Mouse (Mus musculus) layer of hippocampus, postnatal 14 days (tissue): ENCODE measurements at regions not wholly inside any gene's neighbourhood (a gene's known extent, or its start where the extent isn't known, plus 50 kb on each side); places are given as distances from the start of the nearest gene placed in this dataset.
A peak's percentile ranks its signal among the peaks of the same experiment; 100 is the strongest.
"Not testable (repeated sequence)": the region's sequence is repeated elsewhere in the genome, so short reads cannot be mapped to it uniquely, and the experiment has no call there.

ENCODE experiments used
- DNase-seq, 2 experiments: peaks; one replicate each; pipeline ENCODE4 v3.0.0; 2021 to 2022; ENCODE audit warnings: low spot score in 2 of 2, mixed read lengths in 1 of 2

DNA sequence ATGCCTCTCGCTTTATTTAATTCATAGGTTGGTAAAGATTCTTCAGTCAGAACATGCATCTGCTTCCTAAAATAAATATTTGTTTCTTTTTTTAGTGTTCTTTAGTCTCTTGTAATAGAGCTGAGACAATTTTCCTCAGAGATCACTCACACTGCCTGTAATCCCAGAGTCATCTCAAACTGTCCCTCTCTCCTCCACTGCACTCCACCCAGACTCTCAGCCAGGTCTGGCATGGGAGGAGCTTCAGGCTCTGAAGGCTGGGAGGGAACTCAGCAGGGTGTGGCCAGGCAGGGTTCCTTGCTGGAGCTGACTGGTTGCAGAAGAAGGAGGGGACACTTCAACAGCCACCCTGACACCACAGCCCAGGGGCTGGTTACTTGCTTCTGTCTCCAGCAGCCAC, 524.8 kb downstream of the Dad1 start:
- DNase-seq: not testable (repeated sequence)

DNA sequence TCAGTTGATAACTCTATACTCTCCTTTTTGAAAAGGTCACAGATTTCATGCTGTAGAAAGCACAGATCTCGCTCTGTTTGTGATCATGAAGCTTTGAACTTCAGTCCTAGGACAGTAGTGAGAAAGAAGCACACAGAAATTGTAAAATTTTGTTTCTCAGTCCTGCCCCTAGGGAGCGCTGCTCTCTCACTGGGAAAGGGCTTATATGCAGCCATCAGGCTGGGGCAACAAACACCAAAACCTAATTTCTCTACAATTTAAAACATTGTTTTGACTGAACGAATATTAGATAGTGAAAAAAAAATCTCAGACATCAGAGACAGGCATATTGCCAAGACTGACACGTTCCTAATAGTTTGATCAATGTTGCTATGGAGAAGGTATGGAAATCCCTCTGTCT, 527.0 kb downstream of the Dad1 start:
- DNase-seq: not testable (repeated sequence)

DNA sequence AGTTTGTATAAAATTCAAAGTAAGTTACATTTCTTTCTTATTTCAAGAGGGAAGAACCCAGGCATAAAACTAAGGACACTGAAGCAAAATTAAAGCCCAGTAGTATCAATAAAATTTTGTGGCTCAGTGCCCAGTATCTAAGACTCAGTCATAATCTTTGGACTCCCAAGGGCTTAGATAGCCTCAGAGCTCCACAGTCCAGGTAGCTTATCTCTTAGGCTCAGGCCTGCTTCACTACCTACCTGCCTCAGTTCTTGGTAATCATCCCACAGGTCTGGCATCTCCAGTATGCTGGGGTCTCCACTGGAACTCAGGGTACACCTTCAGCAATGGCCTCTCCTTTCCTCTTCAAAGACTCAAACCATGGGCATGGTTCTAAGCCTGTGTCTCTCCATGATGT, 530.3 kb downstream of the Dad1 start:
- DNase-seq: not testable (repeated sequence)

DNA sequence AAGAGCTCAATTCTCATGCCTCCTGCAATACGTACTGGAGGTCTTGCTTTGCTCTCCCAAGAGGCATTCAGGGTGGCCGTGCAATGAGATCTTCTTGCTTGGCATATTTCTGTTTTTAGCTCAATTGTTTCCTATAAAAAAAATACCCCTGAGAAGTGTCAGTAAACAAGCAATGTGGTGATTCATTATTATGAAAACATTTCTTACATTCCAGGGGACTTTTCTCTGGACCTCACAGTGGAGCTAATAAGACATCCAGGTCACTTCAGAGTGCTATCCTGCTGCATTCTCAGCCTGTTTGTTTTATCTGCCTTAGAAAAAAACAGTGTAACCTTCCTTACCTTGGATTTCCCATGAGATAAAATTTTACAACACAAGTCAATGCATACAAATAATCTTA, 532.0 kb downstream of the Dad1 start:
- DNase-seq: not testable (repeated sequence)

DNA sequence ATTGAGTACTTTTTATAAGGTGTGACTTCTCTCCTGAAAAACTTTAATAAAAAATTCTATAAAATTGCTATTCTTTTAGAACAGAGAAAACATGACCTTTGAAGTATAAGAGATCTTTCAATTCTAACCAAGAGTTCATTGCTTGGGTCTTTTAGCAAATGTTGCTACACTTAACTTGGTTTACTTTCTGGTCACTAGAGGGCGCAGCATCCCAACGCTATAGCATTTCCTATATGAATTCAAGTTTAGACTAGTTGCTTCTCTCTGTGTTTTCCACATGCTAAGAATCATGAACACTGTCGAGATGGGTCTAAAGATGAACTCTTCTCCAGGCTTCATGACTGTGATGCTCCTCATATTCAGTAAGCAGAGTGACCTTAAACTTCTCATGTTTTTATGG, 544.3 kb downstream of the Dad1 start:
- DNase-seq: not testable (repeated sequence)

DNA sequence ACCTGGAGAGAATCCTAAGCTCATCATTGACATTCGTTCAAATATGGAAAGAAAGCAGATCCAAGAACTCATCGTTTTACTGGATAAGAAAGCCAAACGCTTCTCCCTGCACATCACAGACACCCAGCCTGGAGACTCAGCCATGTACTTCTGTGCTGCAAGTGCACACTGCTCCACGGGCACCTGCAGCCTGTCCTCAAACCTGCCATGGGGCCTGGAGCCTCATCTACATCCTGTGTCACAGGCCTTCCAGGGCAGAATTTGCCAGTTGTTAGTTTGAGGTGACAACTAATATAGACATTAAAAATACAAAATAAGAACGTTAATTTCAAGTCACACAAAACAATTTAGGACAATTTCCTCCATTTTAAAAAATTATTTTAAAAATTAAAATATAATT, 549.6 kb downstream of the Dad1 start:
- DNase-seq: not testable (repeated sequence)

DNA sequence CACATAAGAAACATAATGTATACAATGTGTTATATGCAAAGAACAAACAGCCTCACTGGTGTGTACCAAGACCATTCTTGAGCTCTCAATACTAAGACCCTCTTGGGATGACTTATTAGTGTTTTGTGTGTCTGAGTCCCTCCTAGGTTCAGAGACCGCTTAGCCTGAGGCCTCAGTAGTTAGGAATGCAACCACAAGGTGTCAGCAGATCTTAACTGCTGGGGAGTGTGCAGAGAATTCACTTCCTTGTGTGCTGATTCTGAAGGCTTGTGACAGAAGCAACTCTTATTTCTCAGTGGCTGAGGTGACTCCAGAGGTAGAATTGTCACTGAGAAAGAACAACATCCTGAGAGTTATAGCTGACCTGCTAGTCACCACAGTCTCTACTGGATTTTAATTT, 550.3 kb downstream of the Dad1 start:
- DNase-seq: not testable (repeated sequence)

DNA sequence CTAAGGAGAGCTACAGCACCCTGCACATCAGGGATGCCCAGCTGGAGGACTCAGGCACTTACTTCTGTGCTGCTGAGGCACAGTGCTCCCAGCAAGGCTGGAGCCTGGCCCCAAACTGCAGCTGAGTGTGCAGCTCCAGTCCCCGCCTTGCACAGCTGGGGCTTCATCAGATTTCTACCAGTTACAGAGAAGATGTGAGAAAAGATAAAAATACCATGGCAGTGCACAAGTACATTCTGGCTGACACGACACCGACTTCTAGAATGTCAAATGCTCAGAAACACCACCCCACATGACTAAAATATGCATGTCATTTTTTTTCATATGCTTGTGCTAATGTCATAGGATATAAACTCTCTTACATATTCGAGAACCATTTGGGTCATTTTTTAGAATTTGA, 569.8 kb downstream of the Dad1 start:
- not testable (repeated sequence) for DNase-seq

DNA sequence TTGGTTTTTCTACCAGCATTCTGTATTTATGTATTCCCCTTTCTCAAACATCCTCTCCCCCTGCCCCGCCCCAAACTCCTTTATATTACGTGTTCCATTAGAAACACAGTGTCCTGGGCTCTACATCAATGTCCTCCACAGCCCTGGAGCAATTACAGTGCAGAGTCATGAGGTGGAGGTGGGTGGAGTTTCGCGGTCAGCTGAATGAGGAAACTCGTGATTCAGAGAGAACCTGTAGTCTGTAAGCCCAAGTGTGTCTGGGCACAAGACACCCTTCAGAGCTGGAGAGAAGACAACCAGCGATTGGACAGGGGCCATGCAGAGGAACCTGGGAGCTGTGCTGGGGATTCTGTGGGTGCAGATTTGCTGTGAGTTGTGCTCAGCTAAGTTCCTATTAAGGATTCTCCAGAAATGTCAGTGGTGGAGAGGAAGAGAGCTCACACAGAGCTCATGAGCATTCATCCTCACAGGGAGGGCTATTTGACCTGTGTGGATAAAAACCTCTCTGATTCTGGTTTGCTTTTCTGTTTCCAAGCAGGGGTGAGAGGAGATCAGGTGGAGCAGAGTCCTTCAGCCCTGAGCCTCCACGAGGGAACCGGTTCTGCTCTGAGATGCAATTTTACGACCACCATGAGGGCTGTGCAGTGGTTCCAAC, 570.4 kb downstream of the Dad1 start:
- DNase-seq: not testable (repeated sequence)

DNA sequence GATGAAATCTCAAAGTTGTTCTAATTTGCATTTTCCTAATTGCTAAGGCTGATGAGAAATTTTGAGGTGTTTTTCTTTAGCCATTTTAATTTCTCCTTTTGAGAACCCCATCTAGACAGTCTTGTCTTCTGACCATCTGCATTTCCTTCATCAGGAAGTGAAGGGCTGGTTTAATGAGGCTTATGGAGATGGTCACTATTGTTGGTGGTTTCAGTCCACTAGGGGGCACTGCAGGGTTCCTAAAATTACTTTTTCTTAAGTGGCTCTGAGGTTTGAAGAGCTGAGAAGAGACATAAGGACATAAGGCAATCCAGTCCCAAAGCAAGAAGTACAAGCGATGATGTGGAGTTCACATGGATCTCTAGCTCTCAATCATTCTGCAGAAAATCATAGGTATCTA, 571.2 kb downstream of the Dad1 start:
- DNase-seq: not testable (repeated sequence)

DNA sequence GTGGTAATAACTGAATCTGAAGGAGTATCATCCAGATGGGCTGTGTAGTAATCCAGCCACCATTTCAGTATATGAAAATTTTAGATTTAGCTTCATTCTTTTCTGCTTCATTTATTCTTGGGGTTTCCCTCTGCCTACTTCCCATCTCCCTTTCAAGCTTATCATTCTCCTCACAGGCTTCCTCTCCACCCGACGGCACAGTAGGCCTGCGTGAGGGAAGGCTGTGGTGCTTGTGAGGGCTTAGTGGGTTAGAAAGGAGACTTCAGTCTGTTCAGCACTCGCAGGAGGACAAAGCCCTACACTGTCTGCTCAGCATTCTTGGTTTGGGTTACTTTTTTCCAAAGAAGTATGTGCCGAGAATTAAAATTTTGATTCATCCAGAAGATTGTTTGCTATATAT, 572.6 kb downstream of the Dad1 start:
- not testable (repeated sequence) for DNase-seq

DNA sequence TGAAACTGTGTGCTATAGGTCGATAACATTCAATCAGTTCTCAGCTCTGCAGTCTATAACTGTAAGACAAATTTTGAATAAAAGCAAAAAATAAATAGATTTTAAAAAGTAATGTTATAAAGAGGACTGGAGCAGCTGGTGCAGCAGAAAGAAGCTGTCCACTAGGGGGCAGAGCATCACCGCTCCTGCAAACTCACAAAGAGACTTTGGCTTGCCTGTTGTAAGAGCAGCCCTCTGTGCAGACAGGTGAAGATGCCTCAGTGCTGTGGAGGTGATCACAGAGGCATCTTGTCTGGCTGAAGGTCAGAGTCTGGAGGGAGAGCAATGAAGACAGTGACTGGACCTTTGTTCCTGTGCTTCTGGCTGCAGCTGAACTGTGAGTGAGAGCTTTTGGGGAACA, 588.2 kb downstream of the Dad1 start:
- peak; percentile 5 to 13 for DNase-seq

DNA sequence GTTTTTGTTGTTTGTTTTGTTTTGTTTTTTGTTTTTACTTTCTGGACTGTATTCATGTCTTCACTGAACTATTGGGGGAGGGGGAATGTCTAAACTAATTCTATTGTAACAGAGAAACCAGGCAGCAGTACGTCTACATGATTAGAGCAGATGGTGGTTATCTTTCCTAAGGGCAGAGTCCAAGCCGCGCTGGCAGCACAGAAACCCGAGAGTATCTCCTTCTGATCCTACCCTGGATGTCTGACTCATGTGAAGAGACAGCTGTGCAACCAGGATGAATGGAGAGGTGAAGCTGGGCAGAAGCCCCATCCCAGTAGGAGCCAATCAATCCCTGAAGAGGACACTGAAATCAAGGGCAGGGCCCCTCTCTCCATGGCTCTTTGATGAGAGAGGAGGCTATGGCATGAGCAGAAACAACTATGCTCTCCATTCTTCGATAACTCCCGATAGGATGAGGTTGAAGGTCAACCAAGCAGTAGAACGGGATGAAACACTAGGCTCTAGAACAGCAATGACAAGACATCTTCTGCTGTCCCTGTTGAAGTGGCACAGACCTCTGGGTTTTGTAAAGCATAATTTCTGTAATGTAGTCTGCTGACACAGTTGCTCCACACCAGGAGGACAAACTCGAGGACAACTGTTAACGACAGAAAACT, 591.1 kb downstream of the Dad1 start:
- not testable (repeated sequence) for DNase-seq

DNA sequence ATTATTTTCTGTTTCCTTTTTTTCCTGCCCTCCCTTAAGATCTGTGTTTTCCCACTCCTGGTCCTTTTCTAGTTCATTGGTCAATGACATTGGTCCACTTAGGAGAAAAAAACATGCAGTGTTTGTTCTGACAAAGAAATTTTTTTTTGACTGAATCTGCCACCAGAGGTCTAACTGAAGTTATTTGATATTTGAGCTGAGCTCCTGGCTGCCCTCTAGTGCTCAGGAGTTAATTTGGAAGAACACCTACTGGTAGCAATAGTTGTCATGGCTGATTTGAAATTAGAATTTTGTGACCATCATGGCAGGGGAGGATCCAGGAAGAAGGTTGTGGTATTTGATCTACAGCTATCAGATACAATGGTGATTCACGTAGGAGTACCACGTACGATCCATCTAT, 599.2 kb downstream of the Dad1 start:
- DNase-seq: not testable (repeated sequence)

DNA sequence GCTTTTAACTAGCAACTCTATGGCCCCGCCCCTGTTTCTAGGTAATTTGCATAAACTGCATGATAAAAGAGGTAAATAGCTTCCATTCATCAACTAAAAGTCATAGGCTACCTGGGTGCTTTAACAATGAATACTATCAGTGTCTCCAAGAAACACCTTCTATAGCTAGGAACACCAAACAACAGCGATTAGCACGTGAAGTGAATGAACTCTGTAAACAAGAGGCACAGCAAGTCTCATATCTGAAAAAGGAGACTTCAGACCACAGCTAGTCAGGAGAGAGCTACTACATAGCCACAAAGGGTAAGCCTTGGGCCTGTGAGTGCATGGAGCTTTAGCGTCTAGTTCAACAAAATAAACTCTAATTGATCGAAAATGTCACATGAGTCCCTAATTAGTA, 602.8 kb downstream of the Dad1 start:
- not testable (repeated sequence) for DNase-seq

DNA sequence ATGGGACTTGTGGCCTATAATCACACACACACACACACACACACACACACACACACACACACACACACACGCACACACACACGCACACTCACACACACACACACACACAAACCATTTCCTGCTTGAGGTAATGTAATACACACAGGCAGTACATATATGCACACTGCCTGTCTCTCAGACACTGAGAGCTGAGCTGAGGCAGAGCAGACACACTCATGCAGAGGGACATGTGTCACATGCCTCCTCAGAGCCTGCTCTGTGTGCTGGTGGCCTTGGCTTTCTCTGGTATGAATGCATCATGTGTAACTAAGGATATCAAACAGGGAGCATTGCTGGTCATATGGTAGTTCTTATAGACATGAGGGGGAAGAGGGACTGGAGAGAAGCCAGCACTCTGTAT, 604.7 kb downstream of the Dad1 start:
- DNase-seq: not testable (repeated sequence)

DNA sequence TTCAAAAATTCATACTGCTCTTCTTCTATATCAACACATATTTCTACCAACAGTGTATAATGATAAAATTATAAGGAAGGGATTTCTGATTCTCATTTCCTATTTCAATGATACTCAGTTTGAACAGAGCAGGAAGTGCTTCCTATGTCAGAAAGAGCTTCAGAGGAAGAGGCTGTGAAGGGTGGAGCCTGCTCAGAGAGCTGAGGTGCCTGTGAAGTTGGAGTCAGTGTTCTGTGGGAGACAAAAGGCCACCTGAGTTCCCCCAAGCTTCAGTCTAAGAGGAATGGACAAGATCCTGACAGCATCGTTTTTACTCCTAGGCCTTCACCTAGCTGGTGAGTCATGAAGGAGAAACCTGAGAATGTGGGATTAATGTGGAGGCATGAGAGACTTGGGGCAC, 613.5 kb downstream of the Dad1 start:
- DNase-seq: not testable (repeated sequence)

DNA sequence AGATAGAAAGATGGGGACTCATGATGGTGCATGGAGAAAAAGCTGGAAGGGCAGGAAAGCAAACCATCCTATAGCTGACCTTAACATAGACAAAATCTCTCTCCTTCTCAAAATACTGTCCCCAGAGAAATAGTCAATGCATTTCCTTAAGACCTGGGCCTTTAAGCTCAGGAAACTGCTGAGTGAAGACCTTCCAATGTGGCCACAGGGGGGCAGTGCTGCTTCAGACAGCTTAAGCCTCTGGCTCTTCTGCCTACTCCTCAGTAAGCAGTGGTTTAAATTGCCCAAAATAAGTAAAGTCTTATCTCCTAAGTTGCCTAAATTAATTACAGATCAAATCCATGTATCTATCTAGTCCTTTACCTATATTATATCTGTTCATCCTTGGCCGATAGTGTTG, 616.2 kb downstream of the Dad1 start:
- peak in 1 of 2 experiments; percentile 2 for DNase-seq

DNA sequence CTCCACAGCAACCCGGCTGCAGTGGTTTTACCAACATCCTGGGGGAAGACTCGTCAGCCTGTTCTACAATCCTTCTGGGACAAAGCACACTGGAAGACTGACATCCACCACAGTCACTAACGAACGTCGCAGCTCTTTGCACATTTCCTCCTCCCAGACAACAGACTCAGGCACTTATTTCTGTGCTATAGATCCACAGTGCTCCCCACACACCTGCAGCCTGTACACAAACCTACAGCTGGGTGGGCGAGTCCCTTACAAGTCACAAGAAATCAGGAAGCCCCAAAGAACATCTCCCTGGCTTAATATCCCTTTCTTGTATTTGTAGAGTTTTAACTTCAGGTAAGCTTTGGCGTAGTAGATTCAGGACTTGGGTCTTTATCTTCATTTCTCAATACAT, 618.7 kb downstream of the Dad1 start:
- not testable (repeated sequence) for DNase-seq

DNA sequence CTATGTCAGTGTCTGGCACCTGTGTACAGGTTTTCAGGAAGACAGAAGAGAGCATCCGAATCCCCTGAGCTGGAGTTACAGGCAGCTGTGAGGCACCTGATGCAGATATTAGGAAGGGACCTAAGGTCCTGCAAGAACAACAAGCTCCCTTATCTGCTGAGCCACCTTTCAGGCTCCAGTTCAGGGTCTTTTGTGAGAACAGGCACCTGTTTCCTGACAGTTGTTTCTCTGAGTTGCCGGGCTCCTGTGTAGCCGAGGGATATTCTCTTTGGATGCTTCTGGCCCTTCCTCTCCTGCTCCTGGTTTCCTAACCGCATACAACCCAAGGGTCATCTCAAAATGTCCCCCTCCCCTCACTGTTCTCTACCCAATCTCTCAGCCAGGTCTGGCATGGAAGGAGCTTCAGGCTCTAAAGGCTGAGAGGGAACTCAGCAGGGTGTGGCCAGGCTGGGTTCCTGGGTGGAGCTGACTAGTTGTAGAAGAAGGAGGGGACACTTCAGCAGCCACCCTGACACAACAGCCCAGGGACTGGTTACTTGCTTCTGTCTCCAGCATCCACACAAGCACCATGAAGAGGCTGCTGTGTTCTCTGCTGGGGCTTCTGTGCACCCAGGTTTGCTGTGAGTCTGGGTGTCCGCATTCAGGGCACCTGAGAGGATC, 619.5 kb downstream of the Dad1 start:
- not testable (repeated sequence) for DNase-seq

DNA sequence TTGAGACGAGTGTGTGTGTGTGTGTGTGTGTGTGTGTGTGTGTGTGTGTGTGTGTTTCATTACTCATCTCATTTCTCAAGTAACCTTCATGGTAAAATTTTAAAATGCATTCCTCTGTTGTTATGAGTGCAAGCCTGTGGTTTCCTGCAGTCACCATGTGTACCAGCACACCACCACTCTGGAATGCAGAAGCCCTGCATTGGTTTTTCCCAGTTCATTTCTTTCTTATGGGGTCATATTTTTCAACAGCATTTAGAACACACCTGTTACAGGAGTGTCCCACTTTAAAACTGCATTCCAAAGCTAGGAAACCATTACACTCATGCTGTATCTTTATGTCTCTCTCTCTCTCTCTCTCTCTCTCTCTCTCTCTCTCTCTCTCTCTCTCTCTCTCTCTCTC, 620.2 kb downstream of the Dad1 start:
- not testable (repeated sequence) for DNase-seq

DNA sequence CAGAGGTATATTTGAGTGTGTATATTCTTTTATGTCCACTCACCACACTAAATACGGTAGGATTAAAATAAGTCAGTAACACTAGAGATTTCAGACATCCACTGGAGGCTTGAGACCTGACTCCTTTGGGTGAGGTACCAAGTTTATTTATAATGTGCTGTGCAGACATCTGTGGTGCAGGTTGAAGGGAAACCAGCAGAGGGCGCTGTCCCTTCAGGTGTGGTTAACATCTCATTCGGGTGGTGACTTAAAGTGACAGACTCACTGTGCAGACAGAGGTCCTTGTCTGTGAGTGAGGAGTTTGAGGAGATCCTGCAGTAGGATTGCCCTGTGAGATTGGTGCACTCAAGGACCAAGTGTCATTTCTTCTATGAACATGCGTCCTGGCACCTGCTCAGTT, 632.5 kb downstream of the Dad1 start:
- DNase-seq: not testable (repeated sequence)
